Mouse (Mus musculus): Measurements from ENCODE around the gene Klrb1. TPM values are rescaled to one million over a fixed set of nuclear protein-coding genes. Genes with fewer than 3 reads are reported as not detected.
A peak's percentile ranks its signal among the peaks of the same experiment; 100 is the strongest.
"Not testable (repeated sequence)": the region's sequence is repeated elsewhere in the genome, so short reads cannot be mapped to it uniquely, and the experiment has no call there.

Klrb1 gene
- not detected for total RNA-seq (2022)

- DNase-seq = no peak
Observed at GRCm38 (mm10) chr6:128722959-128723358, at the start of gene Klrb1. Gene Klrb1, minus strand, starts transcription at chr6:128723059.

- DNase-seq = no peak
Observed at GRCm38 (mm10) chr6:128769481-128770253, 46.8 kb upstream of the Klrb1 start.

- DNase-seq = no peak
Observed at GRCm38 (mm10) chr6:128768047-128768446, 45.2 kb upstream of the Klrb1 start.

GRCm38 (mm10) chr6:128766486-128767254, 43.8 kb upstream of the Klrb1 start:
- DNase-seq = not testable (repeated sequence)

GRCm38 (mm10) chr6:128765211-128765610, 42.4 kb upstream of the Klrb1 start:
- no peak for DNase-seq

GRCm38 (mm10) chr6:128764598-128764997, 41.7 kb upstream of the Klrb1 start:
- no peak for DNase-seq

- peak; percentile 98 for DNase-seq
Observed at GRCm38 (mm10) chr6:128763736-128764523, 41.1 kb upstream of the Klrb1 start.

GRCm38 (mm10) chr6:128762892-128763670, 40.2 kb upstream of the Klrb1 start:
- not testable (repeated sequence) for DNase-seq

GRCm38 (mm10) chr6:128761144-128761540, 38.3 kb upstream of the Klrb1 start:
- no peak for DNase-seq

- peak; percentile 83 for DNase-seq
Observed at GRCm38 (mm10) chr6:128760416-128761143, 37.7 kb upstream of the Klrb1 start.

GRCm38 (mm10) chr6:128760016-128760415, 37.2 kb upstream of the Klrb1 start:
- DNase-seq = peak; percentile 87

GRCm38 (mm10) chr6:128759221-128759950, 36.5 kb upstream of the Klrb1 start:
- no peak for DNase-seq

- DNase-seq = not testable (repeated sequence)
Observed at GRCm38 (mm10) chr6:128755402-128755763, 32.5 kb upstream of the Klrb1 start.

GRCm38 (mm10) chr6:128754748-128755401, 32.0 kb upstream of the Klrb1 start:
- DNase-seq = not testable (repeated sequence)

GRCm38 (mm10) chr6:128754265-128754664, 31.4 kb upstream of the Klrb1 start:
- DNase-seq = not testable (repeated sequence)

- peak; percentile 62 for DNase-seq
Observed at GRCm38 (mm10) chr6:128753610-128754224, 30.9 kb upstream of the Klrb1 start.

GRCm38 (mm10) chr6:128747006-128747405, 24.1 kb upstream of the Klrb1 start:
- DNase-seq = not testable (repeated sequence)

GRCm38 (mm10) chr6:128737445-128737844, 14.6 kb upstream of the Klrb1 start:
- no peak for DNase-seq

GRCm38 (mm10) chr6:128736100-128736499, 13.2 kb upstream of the Klrb1 start:
- no peak for DNase-seq

- no peak for DNase-seq
Observed at GRCm38 (mm10) chr6:128734896-128735295, 12.0 kb upstream of the Klrb1 start.

Measured in adrenal gland, adult 8-10 months (tissue).